In genomic region chr4:59234451-59235216, GRCm38 (mm10) we compare ENCODE assay signal across 29 mouse cellular contexts. TPM values are rescaled to one million over a fixed set of nuclear protein-coding genes. Genes with fewer than 3 reads are reported as not detected.
DNase-seq lines count a peak whose midpoint lies in the region; ATAC-seq and TF ChIP-seq lines count a peak whose summit lies in the region.
"Had no signal": no experiment of that assay in that cellular context is flagged by ENCODE, and none has a peak within 500 bp of the region (broad histone marks: within the 10 kb centered on the region; RNA-seq: fewer than 3 reads in every experiment).

No protein-coding gene starts in this region.

- no peaks in the 10 kb centered on the region for H3K36me3 ChIP-seq in liver, embryonic 16.5 days (ENCODE audit: control insufficient read depth, insufficient read depth)
- H3K36me3 ChIP-seq: embryonic facial prominence, embryonic 10.5 days; forebrain, embryonic 12.5 days; limb, embryonic 12.5 days; neural tube, embryonic 13.5 days had no signal

- H3K27ac ChIP-seq in bone marrow, adult 2 months (ENCODE audit: control insufficient read depth, insufficient read depth, low read depth, low read length, poor library complexity) = peak overlapping the region; percentile 46
- H3K27ac ChIP-seq in liver, embryonic 16.5 days (ENCODE audit: low read length) = peak overlapping the region; percentile 72
- H3K27ac ChIP-seq in layer of hippocampus, adult 2 months = no peak overlapping the region
- H3K27ac ChIP-seq: embryonic facial prominence, embryonic 10.5 days; forebrain, embryonic 12.5 days; hindbrain, embryonic 14.5 days; kidney, postnatal 0 days; limb, embryonic 12.5 days; neural tube, embryonic 13.5 days had no signal

- no peak for TF ChIP-seq CTCF in bone marrow, adult 2 months (IDR thresholded peaks at IDR 0.05; ENCODE audit: control insufficient read depth, insufficient read depth, low read length)
- TF ChIP-seq CTCF in layer of hippocampus, adult 2 months (conservative IDR thresholded peaks at IDR 0.05) = no peak

- no peak for TF ChIP-seq POLR2A in bone marrow, adult 2 months (IDR thresholded peaks at IDR 0.05; ENCODE audit: borderline replicate concordance, control insufficient read depth, low read depth, low read length)

- no peaks in the 10 kb centered on the region for H3K27me3 ChIP-seq in liver, embryonic 16.5 days (ENCODE audit: control insufficient read depth, insufficient read depth, low read depth, low read length)
- H3K27me3 ChIP-seq: CH12.LX; forebrain, embryonic 12.5 days; limb, embryonic 12.5 days; neural tube, embryonic 13.5 days had no signal

- H3K4me3 ChIP-seq in bone marrow, adult 2 months (replicated peaks; ENCODE audit: control insufficient read depth, low read depth, low read length) = no peak overlapping the region
- peak overlapping the region; percentile 14; the same call in 1 of the 2 replicates for H3K4me3 ChIP-seq in liver, embryonic 16.5 days (ENCODE audit: low read depth, low read length)
- no peak overlapping the region for H3K4me3 ChIP-seq in layer of hippocampus, adult 2 months
- H3K4me3 ChIP-seq: embryonic facial prominence, embryonic 10.5 days; forebrain, embryonic 12.5 days; limb, embryonic 12.5 days; megakaryocyte, embryonic 14.5 days; myocyte; neural tube, embryonic 13.5 days had no signal

- H3K4me1 ChIP-seq in bone marrow, adult 2 months (ENCODE audit: control insufficient read depth, insufficient read depth, low read length) = no peaks in the 10 kb centered on the region; the same call in none of the 2 replicates
- peaks cover 24% of the 10 kb centered on the region for H3K4me1 ChIP-seq in liver, embryonic 16.5 days (ENCODE audit: control insufficient read depth, low read depth, low read length)
- H3K4me1 ChIP-seq: forebrain, embryonic 12.5 days; limb, embryonic 12.5 days; neural tube, embryonic 13.5 days had no signal

- H3K9ac ChIP-seq in liver, embryonic 16.5 days (ENCODE audit: low read depth, low read length) = peak overlapping the region; percentile 19; the same call in 1 of the 2 replicates
- H3K9ac ChIP-seq: forebrain, embryonic 12.5 days; hindbrain, embryonic 14.5 days; limb, embryonic 12.5 days; neural tube, embryonic 13.5 days had no signal

- peak; percentile 48 for DNase-seq in 416B (ENCODE audit: low read depth)
- DNase-seq in liver = peak; percentile 64
- no peak for DNase-seq in ovary, postnatal 36 days (ENCODE audit: low spot score)
- no peak for DNase-seq in layer of hippocampus, adult 2 months (ENCODE audit: low spot score in 2 of 2)
- DNase-seq in adrenal gland, adult 8-10 months = no peak
- DNase-seq: adrenal gland, postnatal 14 days; B cell, adult 2 months; cerebellum, adult 11 months; cerebellum, adult 9-11 months; gastrocnemius, postnatal 36 days; heart, postnatal 36 days; kidney, adult 18-20 months; layer of hippocampus, postnatal 36 days; lung, adult 2 months; thymus, postnatal 14 days had no signal

- peak; percentile 74 for ATAC-seq in liver, embryonic 16.5 days (ENCODE audit: low read depth)
- ATAC-seq: inflammation-experienced regulatory T-cells, adult 6 months; midbrain, embryonic 16.5 days had no signal

- H3K4me2 ChIP-seq in liver, embryonic 16.5 days (ENCODE audit: low read depth, low read length) = peak overlapping the region; percentile 46
- H3K4me2 ChIP-seq: forebrain, embryonic 12.5 days; hindbrain, embryonic 14.5 days; limb, embryonic 12.5 days; neural tube, embryonic 13.5 days had no signal

- WGBS in bone marrow, adult 2 months = 61% methylated on average over 23 of the region's 23 CpGs
- 45% methylated on average over 23 of the region's 23 CpGs for WGBS in liver, embryonic 16.5 days (ENCODE audit: insufficient replicate concordance)

- no peaks in the 10 kb centered on the region for H3K9me3 ChIP-seq in liver, embryonic 16.5 days (replicated peaks; ENCODE audit: control insufficient read depth, low read length)
- H3K9me3 ChIP-seq: embryonic facial prominence, embryonic 10.5 days; forebrain, embryonic 12.5 days; G1E; limb, embryonic 12.5 days; megakaryocyte, embryonic 14.5 days; neural tube, embryonic 13.5 days had no signal

RNA-seq across cellular contexts. Expression of gene Ugcg, which starts 45.6 kb away (rescaled TPM):
- 17.5 and 18.7 TPM in 2 replicates for polyA plus RNA-seq in bone marrow, adult 2 months (2011; ENCODE audit: insufficient read depth, insufficient read length, low replicate concordance, missing spikeins)
- polyA plus RNA-seq in liver, embryonic 16.5 days (2015; fragmentation: Nextera tagmentation; extraction: Ambion mirVana) = 4.6 and 4.8 TPM in 2 replicates
- total RNA-seq in layer of hippocampus, adult 2 months (2021) = 10 to 100 TPM; 67.1 to 68.0 TPM
- total RNA-seq in adrenal gland, adult 8-10 months (2022) = 10 to 100 TPM; 34.6 to 58.9 (median 48.2) TPM

Comparison
In these comparisons a context has a peak if more than half of its experiments do, and no peak if none do; other contexts are left out.
1. DNase-seq: peak in 416B (single experiment) and liver (single experiment); none in ovary, postnatal 36 days (single experiment), layer of hippocampus, adult 2 months (0 of 2) and adrenal gland, adult 8-10 months (single experiment).